Mouse (Mus musculus): ENCODE measurements at regions not wholly inside any gene's neighbourhood (a gene's known extent, or its start where the extent isn't known, plus 50 kb on each side); places are given as distances from the start of the nearest gene placed in this dataset.
"Not testable (repeated sequence)": the region's sequence is repeated elsewhere in the genome, so short reads cannot be mapped to it uniquely, and the experiment has no call there.

GRCm38 (mm10) chr3:109224526-109224925 lies 101.6 kb downstream of the Slc25a24 start:
- DNase-seq, result no peak

GRCm38 (mm10) chr3:109234275-109234674 lies 106.2 kb upstream of the Vav3 start:
- no peak for DNase-seq

- DNase-seq, result no peak
Observed at GRCm38 (mm10) chr3:109236918-109237317, 103.5 kb upstream of the Vav3 start.

GRCm38 (mm10) chr3:109243491-109243890 lies 97.0 kb upstream of the Vav3 start:
- no peak for DNase-seq

- DNase-seq, result no peak
Observed at GRCm38 (mm10) chr3:109248801-109249200, 91.7 kb upstream of the Vav3 start.

- DNase-seq, result no peak
Observed at GRCm38 (mm10) chr3:109249359-109249758, 91.1 kb upstream of the Vav3 start.

GRCm38 (mm10) chr3:109249989-109250388 lies 90.5 kb upstream of the Vav3 start:
- DNase-seq, result no peak

GRCm38 (mm10) chr3:109251716-109252115 lies 88.7 kb upstream of the Vav3 start:
- DNase-seq, result no peak

GRCm38 (mm10) chr3:109254001-109254630 lies 86.3 kb upstream of the Vav3 start:
- DNase-seq, result no peak

GRCm38 (mm10) chr3:109254957-109255356 lies 85.5 kb upstream of the Vav3 start:
- peak; percentile 22 for DNase-seq

GRCm38 (mm10) chr3:109256723-109257122 lies 83.7 kb upstream of the Vav3 start:
- no peak for DNase-seq

- not testable (repeated sequence) for DNase-seq
Observed at GRCm38 (mm10) chr3:109266947-109267346, 73.5 kb upstream of the Vav3 start.

GRCm38 (mm10) chr3:109270783-109271182 lies 69.7 kb upstream of the Vav3 start:
- no peak for DNase-seq

- DNase-seq, result no peak
Observed at GRCm38 (mm10) chr3:109273074-109273801, 67.2 kb upstream of the Vav3 start.

GRCm38 (mm10) chr3:109273802-109274155 lies 66.7 kb upstream of the Vav3 start:
- no peak for DNase-seq

- no peak for DNase-seq
Observed at GRCm38 (mm10) chr3:109279086-109279485, 61.4 kb upstream of the Vav3 start.

GRCm38 (mm10) chr3:109286590-109286989 lies 53.9 kb upstream of the Vav3 start:
- DNase-seq, result peak; percentile 15

Data from liver (tissue).